Mouse (Mus musculus) hindbrain, embryonic 12.5 days (tissue): ENCODE results near the gene Kidins220. TPM values are rescaled to one million over a fixed set of nuclear protein-coding genes. Genes with fewer than 3 reads are reported as not detected.
A peak's percentile ranks its signal among the peaks of the same experiment; 100 is the strongest.

ENCODE experiments used
- ATAC-seq: fragments of 200-750 bp; cut with Nextera tagmentation; 2 replicates; pipeline ENCODE4 v1.8.0; 2017; ENCODE audit warnings: moderate TSS enrichment; ENCODE audit not compliant: low FRiP score
- H3K27ac ChIP-seq: fragments of 300-500 bp; sonication (generic); 2 replicates; pipeline ENCODE4 v1.5.1; 2016; ENCODE audit warnings: mild to moderate bottlenecking
- H3K27me3 ChIP-seq: fragments of 300-500 bp; sonication (generic); 2 replicates; pipeline ENCODE4 v1.6.1; 2016; ENCODE audit warnings: mild to moderate bottlenecking
- H3K36me3 ChIP-seq: fragments of 300-500 bp; sonication (generic); 2 replicates; pipeline ENCODE4 v1.6.1; 2016; ENCODE audit warnings: mild to moderate bottlenecking
- H3K4me1 ChIP-seq: fragments of 300-500 bp; sonication (generic); 2 replicates; pipeline ENCODE4 v1.6.1; 2016
- H3K4me2 ChIP-seq: fragments of 300-500 bp; sonication (generic); replicated peaks from 2 replicates; pipeline ENCODE4 v1.6.1; 2016; ENCODE audit warnings: mild to moderate bottlenecking
- H3K4me3 ChIP-seq: fragments of 300-500 bp; sonication (generic); 2 replicates; pipeline ENCODE4 v1.5.1; 2016; ENCODE audit warnings: mild to moderate bottlenecking
- H3K9ac ChIP-seq: fragments of 300-500 bp; sonication (generic); 2 replicates; pipeline ENCODE4 v1.6.1; 2016; ENCODE audit warnings: mild to moderate bottlenecking, moderate library complexity
- H3K9me3 ChIP-seq: fragments of 300-500 bp; sonication (generic); replicated peaks from 2 replicates; pipeline ENCODE4 v1.6.1; 2016; ENCODE audit warnings: mild to moderate bottlenecking
- WGBS: fragments of 180-500 bp; shearing (Covaris S2); methylation state at CpG from one replicate; pipeline ENCODE4 v1.1.7; 2016; 5-methylcytosine and 5-hydroxymethylcytosine counted together
- polyA plus RNA-seq: library from polyadenylated mRNA; unstranded; fragments of >200 nt; fragmentation: Nextera tagmentation; extraction: Ambion mirVana; gene quantifications from 2 replicates; pipeline ENCODE4 v1.2.1, GENCODE M21; 2016

Gene Kidins220
- polyA plus RNA-seq = 103 and 106 TPM in 2 replicates

DNA sequence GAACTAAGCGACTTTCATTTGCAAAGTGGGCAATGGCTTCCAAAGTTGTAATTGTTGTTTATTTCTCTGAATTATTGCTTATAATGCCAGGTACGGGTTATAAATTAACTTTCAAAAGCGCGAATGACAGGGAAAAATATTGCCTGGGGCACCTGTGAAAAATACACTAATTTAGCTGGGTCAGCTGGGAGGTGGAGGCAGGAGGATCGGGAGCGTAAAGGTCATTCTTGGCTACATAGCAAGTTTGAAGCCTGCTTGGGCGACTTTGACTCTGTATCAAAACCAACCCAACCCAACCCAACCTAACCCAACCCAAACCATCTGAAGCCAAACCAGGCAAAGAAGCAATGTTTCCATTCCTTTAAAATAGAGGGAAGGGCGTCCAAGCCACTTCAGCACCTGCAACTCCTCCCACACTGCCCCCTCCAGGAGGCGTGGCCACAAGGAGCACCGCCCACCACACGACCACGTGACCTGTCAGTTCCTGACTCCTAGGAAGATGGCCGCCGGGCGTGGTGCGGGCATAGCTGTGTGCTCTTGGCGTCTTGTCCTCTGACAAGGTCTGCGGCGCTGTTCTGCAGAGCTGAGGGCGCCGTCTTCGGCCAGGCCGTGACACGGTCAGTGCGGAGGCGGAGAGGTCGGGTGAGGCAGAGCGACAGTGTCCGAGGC is at the start of gene Kidins220:
Gene Kidins220, plus strand, starts transcription at position 480 of the 669 bp plus-strand sequence.
- peak within 1 kb of the TSS; percentile 81 for H3K9ac ChIP-seq
- peak within 1 kb of the TSS; percentile 94 for H3K27ac ChIP-seq
- ATAC-seq = peak; percentile 93
- peak within 1 kb of the TSS; percentile 81 for H3K4me3 ChIP-seq
- 0 out of 2 replicates have a peak, but pooled peaks cover 3% of the 10 kb centered on the region for H3K4me1 ChIP-seq
- H3K36me3 ChIP-seq = no peaks in the 10 kb centered on the region
- H3K9me3 ChIP-seq = no peaks in the 10 kb centered on the region
- H3K4me2 ChIP-seq = peak within 1 kb of the TSS; percentile 54
- WGBS = 15% methylated on average over 29 of the region's 29 CpGs
- no peaks in the 10 kb centered on the region for H3K27me3 ChIP-seq

DNA sequence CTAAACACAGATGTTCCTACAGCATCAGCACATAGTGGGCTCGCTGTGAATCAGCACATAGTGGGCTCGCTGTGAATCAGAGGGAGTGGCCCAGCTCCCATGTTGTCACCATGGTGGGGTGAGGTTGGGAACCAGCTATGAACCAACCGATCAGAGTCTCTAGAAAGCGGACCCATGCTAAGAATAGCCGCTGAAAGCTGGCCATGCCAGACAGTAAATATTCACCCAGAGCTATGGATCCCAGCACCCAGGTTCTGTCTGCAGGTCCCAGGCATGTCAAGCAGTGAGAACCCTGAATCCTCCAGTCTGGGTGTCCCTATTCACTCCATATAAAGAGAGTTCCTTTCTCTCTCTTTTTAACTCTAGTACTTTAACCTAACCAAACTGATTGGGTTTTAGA is 49.4 kb upstream of the Kidins220 start:
- ATAC-seq = no peak
- no peaks in the 10 kb centered on the region for H3K9me3 ChIP-seq
- H3K4me2 ChIP-seq = no peak overlapping the region
- no peaks in the 10 kb centered on the region for H3K36me3 ChIP-seq
- WGBS = 88% methylated on average over 5 of the region's 5 CpGs
- no peak overlapping the region for H3K4me3 ChIP-seq
- H3K27me3 ChIP-seq = no peaks in the 10 kb centered on the region
- no peak overlapping the region for H3K27ac ChIP-seq
- peaks cover 20% of the 10 kb centered on the region for H3K4me1 ChIP-seq
- no peak overlapping the region for H3K9ac ChIP-seq

DNA sequence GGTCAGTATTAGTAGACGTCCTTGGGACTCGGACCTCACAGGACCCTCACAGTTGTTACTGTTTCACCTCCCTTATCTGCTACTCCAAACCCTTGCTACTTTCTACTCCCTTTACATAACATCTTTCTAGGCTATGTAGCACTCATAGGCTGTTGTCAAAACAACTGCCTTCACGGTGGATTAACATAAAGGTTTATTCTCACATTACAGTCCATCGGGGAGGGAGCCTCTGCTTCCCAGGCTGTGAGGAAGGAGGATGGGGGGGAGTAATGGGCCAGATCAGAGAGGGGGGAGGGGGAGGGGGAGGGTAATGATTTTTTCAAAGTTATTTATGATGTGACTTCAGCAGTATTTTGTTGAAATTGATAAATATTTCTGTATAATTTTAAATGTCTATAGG is 49.0 kb upstream of the Kidins220 start:
- H3K9me3 ChIP-seq = no peaks in the 10 kb centered on the region
- no peaks in the 10 kb centered on the region for H3K27me3 ChIP-seq
- H3K9ac ChIP-seq = no peak overlapping the region
- no peaks in the 10 kb centered on the region for H3K36me3 ChIP-seq
- peaks cover 20% of the 10 kb centered on the region for H3K4me1 ChIP-seq
- 43% methylated on average over 4 of the region's 4 CpGs for WGBS
- no peak overlapping the region for H3K4me2 ChIP-seq
- no peak overlapping the region for H3K27ac ChIP-seq
- no peak for ATAC-seq
- no peak overlapping the region for H3K4me3 ChIP-seq

DNA sequence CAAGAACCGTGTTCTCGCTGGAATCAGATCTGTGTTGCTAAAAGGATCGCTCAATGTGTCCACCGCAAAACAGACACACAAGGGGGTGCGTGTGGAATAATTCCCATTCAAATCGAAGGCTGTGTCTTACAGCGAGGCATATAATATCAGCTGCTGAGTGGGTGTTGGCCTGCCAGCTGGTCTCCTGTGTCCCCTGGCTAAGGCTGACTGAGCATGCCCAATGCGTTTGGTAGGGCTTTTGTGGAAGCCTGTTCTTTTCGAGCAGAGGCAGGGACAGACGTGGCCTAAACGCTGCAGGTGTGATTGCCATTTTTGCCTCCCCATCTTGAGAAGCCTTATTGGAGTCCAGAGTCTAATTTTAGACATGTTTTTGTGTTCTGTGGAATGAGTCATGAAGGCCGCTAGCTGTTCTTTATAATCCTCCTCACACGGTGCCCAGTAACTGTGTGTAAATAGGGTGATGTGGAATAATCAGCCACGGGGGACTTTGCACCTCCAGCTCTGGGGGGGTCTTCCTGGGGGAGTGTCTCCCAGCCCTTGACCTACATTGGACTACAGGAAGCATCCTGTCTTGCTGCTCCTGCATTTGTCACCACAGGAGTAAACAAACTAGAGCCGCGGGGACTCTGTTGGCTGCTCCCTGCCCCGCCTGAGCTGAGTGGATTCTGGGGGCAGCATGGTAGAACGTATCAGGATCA is 46.5 kb upstream of the Kidins220 start:
- no peak overlapping the region for H3K4me2 ChIP-seq
- no peak overlapping the region for H3K4me3 ChIP-seq
- H3K9ac ChIP-seq = no peak overlapping the region
- H3K27ac ChIP-seq = peak overlapping the region; percentile 75
- H3K9me3 ChIP-seq = no peaks in the 10 kb centered on the region
- H3K27me3 ChIP-seq = no peaks in the 10 kb centered on the region
- ATAC-seq = peak; percentile 69; the same call in 1 of the 2 replicates
- H3K36me3 ChIP-seq = no peaks in the 10 kb centered on the region
- peaks cover 29% of the 10 kb centered on the region for H3K4me1 ChIP-seq
- WGBS = 63% methylated on average over 18 of the region's 18 CpGs

DNA sequence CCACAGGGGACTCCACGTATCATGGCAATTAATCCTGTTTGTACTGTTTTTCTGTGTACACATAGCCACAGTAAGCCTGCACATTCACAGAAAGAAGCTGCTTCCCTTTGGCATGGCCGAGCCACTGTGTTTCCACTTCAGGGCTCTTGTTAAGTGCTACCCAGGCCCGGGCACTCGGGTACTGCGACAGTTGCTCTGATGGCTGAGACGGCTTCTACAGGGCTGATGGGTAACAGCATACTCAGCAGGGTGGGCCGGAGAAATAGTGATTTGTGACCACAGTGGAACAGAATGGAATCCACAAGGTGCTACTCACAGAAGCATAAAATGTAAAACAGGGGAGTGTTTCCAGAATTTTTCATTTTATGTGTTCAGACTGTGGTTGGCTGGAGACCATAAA is 45.7 kb upstream of the Kidins220 start:
- ATAC-seq = no peak
- Histone ChIP-seq H3K9ac (no peak overlapping the region), H3K27me3 (no peaks in the 10 kb centered on the region), H3K36me3 (no peaks in the 10 kb centered on the region), H3K4me3 (no peak overlapping the region), H3K4me2 (no peak overlapping the region), H3K9me3 (no peaks in the 10 kb centered on the region), H3K27ac (peak overlapping the region; percentile 75; the same call in 1 of the 2 replicates), H3K4me1 (peaks cover 36% of the 10 kb centered on the region)
- 79% methylated on average over 7 of the region's 7 CpGs for WGBS

DNA sequence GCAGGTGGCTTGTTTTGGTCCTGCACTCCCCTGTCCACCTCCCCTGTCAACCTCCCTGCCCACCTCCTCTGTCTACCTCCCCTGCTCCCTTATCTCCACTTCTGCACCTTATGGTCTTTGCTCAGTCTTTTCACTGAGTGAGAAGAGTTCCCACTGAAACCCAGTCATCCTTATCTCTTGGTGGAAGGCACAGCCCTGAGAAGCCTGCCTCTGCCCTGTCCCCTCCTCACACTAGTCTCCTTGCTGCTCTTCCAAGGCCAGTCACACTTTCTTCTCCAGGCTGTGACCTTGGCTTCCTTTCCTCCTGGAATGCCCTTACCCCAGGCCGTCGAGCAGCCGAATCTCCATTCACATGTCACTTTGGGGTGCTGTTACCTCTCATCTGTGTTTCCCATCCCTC is 44.0 kb upstream of the Kidins220 start:
- 85% methylated on average over 3 of the region's 3 CpGs for WGBS
- Histone ChIP-seq H3K36me3 (no peaks in the 10 kb centered on the region; the same call in 1 of the 2 replicates), H3K9ac (no peak overlapping the region), H3K4me1 (peaks cover 30% of the 10 kb centered on the region), H3K4me3 (no peak overlapping the region), H3K4me2 (no peak overlapping the region), H3K27ac (no peak overlapping the region), H3K27me3 (no peaks in the 10 kb centered on the region), H3K9me3 (no peaks in the 10 kb centered on the region)
- no peak for ATAC-seq

DNA sequence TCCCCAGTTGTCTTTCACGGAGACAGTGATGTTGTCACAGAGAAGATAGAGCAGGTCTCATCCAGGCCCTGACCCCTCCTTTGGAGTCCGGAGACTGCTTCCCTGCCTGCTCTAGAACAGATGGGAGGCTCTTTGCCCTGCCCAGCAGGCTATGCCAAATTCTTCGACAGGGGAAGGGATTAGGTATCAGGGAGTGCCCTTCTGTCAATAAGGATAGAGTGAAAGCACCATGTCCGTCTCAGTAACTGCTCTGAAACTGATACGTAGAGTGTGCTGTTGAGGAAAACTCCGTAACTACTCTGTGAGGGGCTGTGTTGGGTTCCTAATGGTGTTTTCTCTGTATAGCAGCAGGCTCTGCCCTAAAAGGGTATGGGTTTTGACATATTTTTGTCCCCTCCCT is 42.6 kb upstream of the Kidins220 start:
- H3K27me3 ChIP-seq = no peaks in the 10 kb centered on the region
- H3K36me3 ChIP-seq = no peaks in the 10 kb centered on the region; the same call in 1 of the 2 replicates
- peaks cover 30% of the 10 kb centered on the region for H3K4me1 ChIP-seq
- no peak for ATAC-seq
- H3K27ac ChIP-seq = no peak overlapping the region
- no peak overlapping the region for H3K4me3 ChIP-seq
- H3K9ac ChIP-seq = no peak overlapping the region
- no peak overlapping the region for H3K4me2 ChIP-seq
- H3K9me3 ChIP-seq = no peaks in the 10 kb centered on the region
- WGBS = 64% methylated on average over 6 of the region's 6 CpGs

DNA sequence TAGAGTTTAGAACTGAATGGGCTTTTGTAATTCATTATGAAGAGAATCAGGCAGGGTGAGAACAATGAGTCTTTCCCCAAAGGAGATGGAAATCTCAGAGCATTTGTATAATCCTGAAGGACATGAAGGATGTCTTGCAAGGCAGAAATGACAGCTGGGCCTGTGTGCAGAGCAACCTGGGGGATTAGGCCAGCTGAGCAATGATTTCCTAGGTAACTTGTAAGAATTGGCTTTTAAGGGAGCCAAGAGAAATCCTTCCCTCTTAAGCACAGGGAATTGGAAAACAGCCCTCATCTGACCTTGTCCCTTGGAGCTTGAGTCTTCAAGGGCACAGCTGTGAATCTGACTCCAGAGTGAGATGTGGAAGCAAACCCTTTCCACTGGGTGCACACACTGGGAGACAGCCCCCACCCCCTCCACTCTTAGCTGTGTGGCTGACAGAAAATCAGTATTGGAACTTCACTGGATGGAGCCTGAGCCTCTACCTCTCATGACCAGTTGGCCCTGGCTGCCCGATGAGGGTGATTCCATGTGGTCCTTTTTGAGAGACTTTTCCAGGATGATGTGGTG is 41.4 kb upstream of the Kidins220 start:
- 88% methylated on average over 1 of the region's 1 CpGs for WGBS
- Histone ChIP-seq H3K4me1 (peaks cover 25% of the 10 kb centered on the region), H3K4me3 (no peak overlapping the region), H3K9me3 (no peaks in the 10 kb centered on the region), H3K9ac (no peak overlapping the region), H3K27ac (peak overlapping the region; percentile 45), H3K4me2 (no peak overlapping the region), H3K36me3 (no peaks in the 10 kb centered on the region; the same call in 1 of the 2 replicates), H3K27me3 (no peaks in the 10 kb centered on the region)
- peak; percentile 23; the same call in 1 of the 2 replicates for ATAC-seq

DNA sequence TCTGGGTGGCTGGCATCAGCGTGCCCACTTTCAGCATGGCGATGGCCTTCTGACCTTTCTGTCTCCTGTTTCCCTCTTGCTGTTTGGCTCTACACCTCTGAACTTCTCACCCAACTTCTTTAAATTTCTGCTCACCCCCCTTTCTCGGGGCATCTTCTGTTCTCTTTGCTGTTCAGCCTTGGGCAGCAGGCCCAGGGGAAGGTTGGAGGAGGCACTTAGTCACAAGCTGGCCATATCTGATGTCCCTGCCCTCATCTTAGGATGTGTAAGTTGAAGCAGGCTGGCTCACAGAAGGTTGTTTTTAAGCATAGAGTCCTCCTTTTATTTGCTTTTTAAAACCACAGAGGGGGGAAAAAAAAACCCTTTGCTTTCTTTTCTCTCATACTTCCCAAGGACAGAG is 40.7 kb upstream of the Kidins220 start:
- H3K4me2 ChIP-seq = no peak overlapping the region
- 92% methylated on average over 3 of the region's 3 CpGs for WGBS
- H3K36me3 ChIP-seq = no peaks in the 10 kb centered on the region; the same call in 1 of the 2 replicates
- H3K27ac ChIP-seq = no peak overlapping the region; the same call in 1 of the 2 replicates
- peaks cover 18% of the 10 kb centered on the region for H3K4me1 ChIP-seq
- H3K27me3 ChIP-seq = no peaks in the 10 kb centered on the region
- H3K9ac ChIP-seq = no peak overlapping the region
- ATAC-seq = no peak
- no peak overlapping the region for H3K4me3 ChIP-seq
- no peaks in the 10 kb centered on the region for H3K9me3 ChIP-seq

DNA sequence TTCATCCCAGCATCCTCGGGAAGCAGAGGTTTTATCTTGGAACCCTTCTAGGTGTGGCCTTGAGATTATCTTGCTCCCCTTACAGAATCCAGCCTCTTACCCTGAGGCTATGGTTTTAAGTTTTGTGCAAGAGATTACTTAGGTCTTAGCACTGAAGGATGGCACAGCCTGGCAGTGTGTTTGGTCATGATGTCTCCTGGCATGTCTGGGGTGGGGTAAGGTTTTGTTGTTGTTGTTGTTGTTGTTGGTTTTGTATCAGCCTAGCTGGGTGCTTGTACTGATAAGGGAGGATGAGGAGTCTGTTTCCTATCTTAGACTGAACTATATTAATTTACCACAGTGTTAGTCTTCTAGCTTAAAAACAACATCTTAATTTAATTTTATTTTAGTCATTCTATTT is 38.4 kb upstream of the Kidins220 start:
- Histone ChIP-seq H3K4me1 (peaks cover 16% of the 10 kb centered on the region), H3K4me3 (no peak overlapping the region), H3K27me3 (no peaks in the 10 kb centered on the region), H3K4me2 (no peak overlapping the region), H3K9ac (no peak overlapping the region), H3K9me3 (no peaks in the 10 kb centered on the region), H3K27ac (no peak overlapping the region), H3K36me3 (peaks cover 17% of the 10 kb centered on the region)
- ATAC-seq = no peak
- 74% methylated on average over 1 of the region's 1 CpGs for WGBS

DNA sequence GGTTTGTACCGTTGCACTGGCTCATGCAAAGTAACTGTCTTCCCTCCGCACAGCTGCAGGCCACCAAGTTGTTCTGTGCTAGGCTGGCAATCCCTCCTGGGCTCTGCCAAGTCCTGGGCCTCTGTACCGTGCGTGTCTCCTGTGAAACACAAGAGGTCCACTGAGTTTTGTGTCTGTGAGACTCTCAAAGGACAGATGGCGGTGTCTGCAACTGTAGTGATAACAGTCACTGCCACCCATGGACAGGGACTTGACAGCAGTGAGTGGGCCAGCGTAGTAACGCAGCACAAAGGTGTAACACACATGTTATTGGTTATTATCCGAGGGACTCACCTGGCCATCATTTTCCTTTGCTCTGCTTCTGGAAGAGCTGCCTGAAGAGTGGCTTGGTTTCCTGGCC is 35.4 kb upstream of the Kidins220 start:
- H3K4me3 ChIP-seq = no peak overlapping the region
- no peaks in the 10 kb centered on the region for H3K27me3 ChIP-seq
- no peak overlapping the region for H3K9ac ChIP-seq
- no peak overlapping the region for H3K27ac ChIP-seq
- no peak for ATAC-seq
- H3K4me2 ChIP-seq = no peak overlapping the region
- no peaks in the 10 kb centered on the region for H3K4me1 ChIP-seq
- WGBS = 90% methylated on average over 8 of the region's 8 CpGs
- H3K9me3 ChIP-seq = no peaks in the 10 kb centered on the region
- H3K36me3 ChIP-seq = peaks cover 41% of the 10 kb centered on the region

DNA sequence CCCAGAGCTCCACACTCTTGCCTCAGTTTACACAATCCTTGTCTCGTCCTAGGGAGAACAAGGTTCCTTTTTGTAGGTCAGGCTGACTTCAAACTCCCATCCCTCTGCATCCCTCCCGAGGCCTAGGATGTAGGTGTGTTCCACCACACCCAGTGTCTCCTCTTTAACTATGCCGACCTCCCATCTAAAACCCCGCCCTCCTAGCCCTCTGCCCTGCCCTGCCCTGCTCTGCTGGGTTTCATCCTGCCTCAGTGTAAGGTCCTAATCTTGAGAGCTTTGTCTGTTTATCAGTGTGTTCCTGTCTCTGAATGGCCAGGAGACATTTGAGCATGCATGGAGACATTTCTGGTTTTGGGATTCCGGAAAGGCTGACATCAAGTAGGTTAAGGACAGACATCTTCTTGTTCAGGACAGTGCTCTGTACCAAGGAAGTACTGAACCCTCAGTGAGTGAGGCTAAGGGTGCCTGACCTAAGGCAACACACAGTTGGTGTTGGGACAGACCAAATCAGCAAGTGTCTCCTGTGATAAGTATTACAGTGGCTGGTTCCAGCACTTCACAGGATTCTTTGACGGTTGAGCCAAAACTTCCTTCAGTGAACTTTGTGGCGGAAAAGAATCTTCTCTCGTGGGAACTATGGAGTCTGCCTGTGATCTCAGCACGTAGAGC is 32.0 kb upstream of the Kidins220 start:
- WGBS = 90% methylated on average over 9 of the region's 9 CpGs

More for the DNA sequence above, 32.0 kb upstream of the Kidins220 start:
- Histone ChIP-seq H3K27ac (no peak overlapping the region), H3K36me3 (peaks cover 63% of the 10 kb centered on the region), H3K4me2 (no peak overlapping the region), H3K4me1 (no peaks in the 10 kb centered on the region), H3K9ac (no peak overlapping the region), H3K27me3 (no peaks in the 10 kb centered on the region), H3K4me3 (no peak overlapping the region), H3K9me3 (no peaks in the 10 kb centered on the region)
- ATAC-seq = no peak
